Mouse (Mus musculus): ENCODE data around the gene Wdr45. TPM values are rescaled to one million over a fixed set of nuclear protein-coding genes. Genes with fewer than 3 reads are reported as not detected.
"Not testable (repeated sequence)": the region's sequence is repeated elsewhere in the genome, so short reads cannot be mapped to it uniquely, and the experiment has no call there.

Gene Wdr45
- polyA plus RNA-seq, 1 experiment from 2014 or later: 16.2 TPM

GRCm38 (mm10) chrX:7692862-7693261, 21.3 kb upstream of the Wdr45 start:
- 33% methylated on average over 4 of the region's 4 CpGs for WGBS (ENCODE audit: insufficient replicate concordance)
- no peak overlapping the region for H3K27ac ChIP-seq (ENCODE audit: low read depth, low read length)

GRCm38 (mm10) chrX:7696520-7696919, 17.6 kb upstream of the Wdr45 start:
- no peaks in the 10 kb centered on the region for H3K9me3 ChIP-seq (replicated peaks; ENCODE audit: control insufficient read depth, low read length)
- no peak for ATAC-seq (replicated peaks; ENCODE audit: insufficient number of reproducible peaks, low FRiP score, low TSS enrichment)
- no peaks in the 10 kb centered on the region for H3K4me1 ChIP-seq (ENCODE audit: control insufficient read depth, insufficient read depth, low read length)
- no peaks in the 10 kb centered on the region for H3K27me3 ChIP-seq (ENCODE audit: control insufficient read depth, insufficient read depth, low read length)
- 38% methylated on average over 6 of the region's 6 CpGs for WGBS (ENCODE audit: insufficient replicate concordance)
- H3K4me2 ChIP-seq: peak overlapping the region; percentile 51
- H3K9ac ChIP-seq (ENCODE audit: low read depth, low read length): no peak overlapping the region
- no peaks in the 10 kb centered on the region; the same call in 1 of the 2 replicates for H3K36me3 ChIP-seq (ENCODE audit: control insufficient read depth, insufficient read depth, low read length)
- H3K27ac ChIP-seq (ENCODE audit: low read depth, low read length): no peak overlapping the region
- peak overlapping the region; percentile 67; the same call in 1 of the 2 replicates for H3K4me3 ChIP-seq (ENCODE audit: low read depth, low read length)

More at GRCm38 (mm10) chrX:7692862-7693261, 21.3 kb upstream of the Wdr45 start:
- Histone ChIP-seq H3K9ac (ENCODE audit: low read depth, low read length) (no peak overlapping the region), H3K27me3 (ENCODE audit: control insufficient read depth, insufficient read depth, low read length) (no peaks in the 10 kb centered on the region), H3K9me3 (replicated peaks; ENCODE audit: control insufficient read depth, low read length) (no peaks in the 10 kb centered on the region), H3K4me3 (ENCODE audit: low read depth, low read length) (no peak overlapping the region), H3K4me2 (no peak overlapping the region), H3K36me3 (ENCODE audit: control insufficient read depth, insufficient read depth, low read length) (no peaks in the 10 kb centered on the region), H3K4me1 (ENCODE audit: control insufficient read depth, insufficient read depth, low read length) (no peaks in the 10 kb centered on the region)
- ATAC-seq (replicated peaks; ENCODE audit: insufficient number of reproducible peaks, low FRiP score, low TSS enrichment): no peak

- ATAC-seq (replicated peaks; ENCODE audit: insufficient number of reproducible peaks, low FRiP score, low TSS enrichment): peak; percentile 85
- Histone ChIP-seq H3K4me1 (ENCODE audit: control insufficient read depth, insufficient read depth, low read length) (no peaks in the 10 kb centered on the region), H3K9ac (ENCODE audit: low read depth, low read length) (peak within 1 kb of the TSS; percentile 75), H3K4me3 (ENCODE audit: low read depth, low read length) (peak within 1 kb of the TSS; percentile 67), H3K36me3 (ENCODE audit: control insufficient read depth, insufficient read depth, low read length) (no peaks in the 10 kb centered on the region; the same call in 1 of the 2 replicates), H3K27ac (ENCODE audit: low read depth, low read length) (no peak within 1 kb of the TSS; the same call in 1 of the 2 replicates), H3K27me3 (ENCODE audit: control insufficient read depth, insufficient read depth, low read length) (no peaks in the 10 kb centered on the region), H3K4me2 (peak within 1 kb of the TSS; percentile 67), H3K9me3 (replicated peaks; ENCODE audit: control insufficient read depth, low read length) (no peaks in the 10 kb centered on the region)
- WGBS (ENCODE audit: insufficient replicate concordance): 9% methylated on average over 33 of the region's 33 CpGs
Measured at GRCm38 (mm10) chrX:7696954-7697381, 17.2 kb upstream of the Wdr45 start, which contains the start of gene Gpkow. Gene Gpkow (plus strand): TSS chrX:7697131.

GRCm38 (mm10) chrX:7713764-7714134, 384 bp upstream of the Wdr45 start:
- not testable (repeated sequence) for H3K4me1 ChIP-seq (ENCODE audit: control insufficient read depth, insufficient read depth, low read length); H3K9me3 ChIP-seq (replicated peaks; ENCODE audit: control insufficient read depth, low read length); H3K36me3 ChIP-seq (ENCODE audit: control insufficient read depth, insufficient read depth, low read length); ATAC-seq (replicated peaks; ENCODE audit: insufficient number of reproducible peaks, low FRiP score, low TSS enrichment); H3K27me3 ChIP-seq (ENCODE audit: control insufficient read depth, insufficient read depth, low read length); H3K27ac ChIP-seq (ENCODE audit: low read depth, low read length)
- 0 out of 2 replicates have a peak overlapping the region, but pooled peaks have one; percentile 46 for H3K9ac ChIP-seq (ENCODE audit: low read depth, low read length)
- 31% methylated on average over 4 of the region's 12 CpGs for WGBS (ENCODE audit: insufficient replicate concordance)
- H3K4me2 ChIP-seq: peak overlapping the region; percentile 61
- H3K4me3 ChIP-seq (ENCODE audit: low read depth, low read length): peak overlapping the region; percentile 37

GRCm38 (mm10) chrX:7716058-7716457, 1.9 kb downstream of the Wdr45 start:
- not testable (repeated sequence) for H3K27me3 ChIP-seq (ENCODE audit: control insufficient read depth, insufficient read depth, low read length); H3K9ac ChIP-seq (ENCODE audit: low read depth, low read length); H3K36me3 ChIP-seq (ENCODE audit: control insufficient read depth, insufficient read depth, low read length); H3K9me3 ChIP-seq (replicated peaks; ENCODE audit: control insufficient read depth, low read length); H3K27ac ChIP-seq (ENCODE audit: low read depth, low read length); H3K4me2 ChIP-seq; ATAC-seq (replicated peaks; ENCODE audit: insufficient number of reproducible peaks, low FRiP score, low TSS enrichment); H3K4me1 ChIP-seq (ENCODE audit: control insufficient read depth, insufficient read depth, low read length); H3K4me3 ChIP-seq (ENCODE audit: low read depth, low read length)
- WGBS (ENCODE audit: insufficient replicate concordance): 53% methylated on average over 1 of the region's 1 CpGs

GRCm38 (mm10) chrX:7721514-7722281, 7.6 kb downstream of the Wdr45 start, which contains the start of gene Gm45208:
Gene Gm45208 (plus strand): TSS chrX:7722245.
- Histone ChIP-seq H3K4me3 (ENCODE audit: low read depth, low read length) (peak within 1 kb of the TSS; percentile 63), H3K9me3 (replicated peaks; ENCODE audit: control insufficient read depth, low read length) (no peaks in the 10 kb centered on the region), H3K36me3 (ENCODE audit: control insufficient read depth, insufficient read depth, low read length) (peaks cover 2% of the 10 kb centered on the region; the same call in 1 of the 2 replicates), H3K4me2 (peak within 1 kb of the TSS; percentile 71), H3K4me1 (ENCODE audit: control insufficient read depth, insufficient read depth, low read length) (peaks cover 3% of the 10 kb centered on the region; the same call in 1 of the 2 replicates), H3K27me3 (ENCODE audit: control insufficient read depth, insufficient read depth, low read length) (no peaks in the 10 kb centered on the region), H3K9ac (ENCODE audit: low read depth, low read length) (peak within 1 kb of the TSS; percentile 78), H3K27ac (ENCODE audit: low read depth, low read length) (peak within 1 kb of the TSS; percentile 94)
- peak; percentile 72 for ATAC-seq (replicated peaks; ENCODE audit: insufficient number of reproducible peaks, low FRiP score, low TSS enrichment)
- WGBS (ENCODE audit: insufficient replicate concordance): 17% methylated on average over 22 of the region's 22 CpGs

- Histone ChIP-seq H3K9ac (ENCODE audit: low read depth, low read length) (peak overlapping the region; percentile 78), H3K27ac (ENCODE audit: low read depth, low read length) (peak overlapping the region; percentile 94), H3K36me3 (ENCODE audit: control insufficient read depth, insufficient read depth, low read length) (peaks cover 2% of the 10 kb centered on the region; the same call in 1 of the 2 replicates), H3K9me3 (replicated peaks; ENCODE audit: control insufficient read depth, low read length) (no peaks in the 10 kb centered on the region), H3K4me2 (peak overlapping the region; percentile 71), H3K27me3 (ENCODE audit: control insufficient read depth, insufficient read depth, low read length) (no peaks in the 10 kb centered on the region), H3K4me3 (ENCODE audit: low read depth, low read length) (peak overlapping the region; percentile 63), H3K4me1 (ENCODE audit: control insufficient read depth, insufficient read depth, low read length) (peaks cover 3% of the 10 kb centered on the region; the same call in 1 of the 2 replicates)
- WGBS (ENCODE audit: insufficient replicate concordance): 16% methylated on average over 11 of the region's 11 CpGs
- ATAC-seq (replicated peaks; ENCODE audit: insufficient number of reproducible peaks, low FRiP score, low TSS enrichment): peak; percentile 55; the same call in 1 of the 2 replicates
Measured at GRCm38 (mm10) chrX:7722282-7722611, 8.1 kb downstream of the Wdr45 start.

- no peaks in the 10 kb centered on the region for H3K27me3 ChIP-seq (ENCODE audit: control insufficient read depth, insufficient read depth, low read length)
- no peak overlapping the region for H3K27ac ChIP-seq (ENCODE audit: low read depth, low read length)
- H3K36me3 ChIP-seq (ENCODE audit: control insufficient read depth, insufficient read depth, low read length): peaks cover 2% of the 10 kb centered on the region; the same call in 1 of the 2 replicates
- 21% methylated on average over 4 of the region's 4 CpGs for WGBS (ENCODE audit: insufficient replicate concordance)
- peak overlapping the region; percentile 78; the same call in 1 of the 2 replicates for H3K9ac ChIP-seq (ENCODE audit: low read depth, low read length)
- peak overlapping the region; percentile 71 for H3K4me2 ChIP-seq
- no peak for ATAC-seq (replicated peaks; ENCODE audit: insufficient number of reproducible peaks, low FRiP score, low TSS enrichment)
- peak overlapping the region; percentile 63 for H3K4me3 ChIP-seq (ENCODE audit: low read depth, low read length)
- peaks cover 3% of the 10 kb centered on the region; the same call in 1 of the 2 replicates for H3K4me1 ChIP-seq (ENCODE audit: control insufficient read depth, insufficient read depth, low read length)
- no peaks in the 10 kb centered on the region for H3K9me3 ChIP-seq (replicated peaks; ENCODE audit: control insufficient read depth, low read length)
Measured at GRCm38 (mm10) chrX:7722691-7723090, 8.6 kb downstream of the Wdr45 start.

All from heart, embryonic 11.5 days (tissue).